In the genomic region with DNA sequence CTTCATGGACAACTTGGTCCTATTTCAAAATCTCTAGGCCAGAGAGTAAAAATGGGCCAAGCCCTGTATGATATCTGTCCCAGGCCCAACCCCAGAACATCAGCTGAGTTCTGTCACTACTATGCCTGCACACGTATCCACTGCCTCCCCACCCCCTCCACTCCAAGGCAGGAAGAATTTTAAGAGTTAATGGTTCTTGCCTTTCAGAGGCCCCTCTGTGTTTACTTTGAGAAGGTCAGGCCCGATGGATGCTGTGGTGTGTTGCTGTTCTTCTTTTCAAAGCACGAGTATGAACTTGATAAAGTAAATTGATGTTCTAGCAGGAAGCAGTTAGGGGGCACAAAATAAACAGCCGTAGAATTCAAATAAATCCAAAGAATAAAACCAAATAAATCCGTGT, we compare ENCODE assay signal across 16 mouse cellular contexts. TPM values are rescaled to one million over a fixed set of nuclear protein-coding genes. Genes with fewer than 3 reads are reported as not detected.
DNase-seq lines count a peak whose midpoint lies in the region; ATAC-seq and TF ChIP-seq lines count a peak whose summit lies in the region.
"Had no signal": no experiment of that assay in that cellular context is flagged by ENCODE, and none has a peak within 500 bp of the region (broad histone marks: within the 10 kb centered on the region; RNA-seq: fewer than 3 reads in every experiment).

No protein-coding gene starts in this region.

- no peak overlapping the region for H3K4me2 ChIP-seq in hindbrain, embryonic 16.5 days (ENCODE audit: low read length)
- no peak overlapping the region for H3K4me2 ChIP-seq in lung, postnatal 0 days (replicated peaks; ENCODE audit: low read depth, low read length)
- no peak overlapping the region for H3K4me2 ChIP-seq in embryonic facial prominence, embryonic 14.5 days (ENCODE audit: low read depth, low read length)
- no peak overlapping the region for H3K4me2 ChIP-seq in limb, embryonic 15.5 days
- H3K4me2 ChIP-seq: intestine, embryonic 15.5 days had no signal

- DNase-seq in hindbrain, embryonic 10.5 days (ENCODE audit: low spot score): no peak
- no peak for DNase-seq in lung, postnatal 0 days (ENCODE audit: low spot score)
- DNase-seq in lung, postnatal 25 days (ENCODE audit: low spot score): no peak
- no peak for DNase-seq in embryonic facial prominence, embryonic 14.5 days (ENCODE audit: low spot score)
- DNase-seq in spleen, postnatal 10 days (ENCODE audit: low spot score in 2 of 2): no peak
- no peak for DNase-seq in cerebellum, adult 8-10 months
- DNase-seq: adrenal gland, postnatal 25 days; cerebellum, postnatal 36 days; kidney, postnatal 10 days; lung, postnatal 14 days; right cerebral cortex, postnatal 14 days; thymus, postnatal 14 days had no signal

- no peaks in the 10 kb centered on the region for H3K9me3 ChIP-seq in hindbrain, embryonic 10.5 days
- H3K9me3 ChIP-seq in hindbrain, embryonic 16.5 days (ENCODE audit: control insufficient read depth, low read length): no peaks in the 10 kb centered on the region
- no peaks in the 10 kb centered on the region for H3K9me3 ChIP-seq in lung, postnatal 0 days (ENCODE audit: low read length)
- no peaks in the 10 kb centered on the region for H3K9me3 ChIP-seq in embryonic facial prominence, embryonic 14.5 days (ENCODE audit: control insufficient read depth, low read length)
- no peaks in the 10 kb centered on the region for H3K9me3 ChIP-seq in limb, embryonic 15.5 days
- H3K9me3 ChIP-seq: heart, embryonic 10.5 days; intestine, embryonic 15.5 days had no signal

- H3K9ac ChIP-seq in hindbrain, embryonic 16.5 days (ENCODE audit: low read depth, low read length): no peak overlapping the region
- H3K9ac ChIP-seq in lung, postnatal 0 days (replicated peaks; ENCODE audit: low read depth): no peak overlapping the region
- no peak overlapping the region for H3K9ac ChIP-seq in embryonic facial prominence, embryonic 14.5 days (ENCODE audit: low read depth, low read length)
- no peak overlapping the region; the same call in 1 of the 2 replicates for H3K9ac ChIP-seq in limb, embryonic 15.5 days
- H3K9ac ChIP-seq: intestine, embryonic 15.5 days had no signal

- H3K36me3 ChIP-seq in hindbrain, embryonic 10.5 days: peaks cover 41% of the 10 kb centered on the region
- H3K36me3 ChIP-seq in hindbrain, embryonic 16.5 days (ENCODE audit: control insufficient read depth, insufficient read depth, low read length): no peaks in the 10 kb centered on the region
- H3K36me3 ChIP-seq in lung, postnatal 0 days (ENCODE audit: insufficient read depth, low read length): 0 out of 2 replicates have a peak, but pooled peaks cover 1% of the 10 kb centered on the region
- peaks cover 33% of the 10 kb centered on the region for H3K36me3 ChIP-seq in embryonic facial prominence, embryonic 14.5 days (ENCODE audit: control insufficient read depth, insufficient read depth, low read length)
- H3K36me3 ChIP-seq in limb, embryonic 15.5 days: peaks cover 28% of the 10 kb centered on the region
- H3K36me3 ChIP-seq: intestine, embryonic 15.5 days had no signal

- H3K27ac ChIP-seq in hindbrain, embryonic 10.5 days: 0 out of 2 replicates have a peak overlapping the region, but pooled peaks have one; percentile 45
- no peak overlapping the region for H3K27ac ChIP-seq in hindbrain, embryonic 16.5 days (ENCODE audit: low read depth, low read length)
- H3K27ac ChIP-seq in lung, postnatal 0 days (ENCODE audit: low read length): no peak overlapping the region
- 0 out of 2 replicates have a peak overlapping the region, but pooled peaks have one; percentile 28 for H3K27ac ChIP-seq in embryonic facial prominence, embryonic 14.5 days (replicated peaks; ENCODE audit: low read depth, low read length)
- H3K27ac ChIP-seq in limb, embryonic 15.5 days: peak overlapping the region; percentile 30; the same call in 1 of the 2 replicates
- H3K27ac ChIP-seq: heart, embryonic 10.5 days; intestine, embryonic 15.5 days had no signal

- no peak for ATAC-seq in hindbrain, embryonic 16.5 days
- no peak for ATAC-seq in lung, postnatal 0 days
- 0 out of 2 replicates have a peak, but pooled peaks have one; percentile 2 for ATAC-seq in embryonic facial prominence, embryonic 14.5 days (ENCODE audit: low read depth)
- ATAC-seq in limb, embryonic 15.5 days (ENCODE audit: insufficient number of reproducible peaks, low FRiP score, low TSS enrichment, low read depth): no peak
- ATAC-seq: intestine, embryonic 15.5 days had no signal

- TF ChIP-seq CTCF in lung, postnatal 0 days (IDR thresholded peaks at IDR 0.05): no peak

- WGBS in hindbrain, embryonic 10.5 days: 54% methylated on average over 5 of the region's 5 CpGs
- WGBS in hindbrain, embryonic 16.5 days: 37% methylated on average over 5 of the region's 5 CpGs
- 12% methylated on average over 5 of the region's 5 CpGs for WGBS in lung, postnatal 0 days
- WGBS in embryonic facial prominence, embryonic 14.5 days: 17% methylated on average over 5 of the region's 5 CpGs
- 22% methylated on average over 5 of the region's 5 CpGs for WGBS in limb, embryonic 15.5 days

- peak; percentile 18; the same call in 1 of the 2 replicates for TF ChIP-seq EP300 in lung, postnatal 0 days (IDR thresholded peaks at IDR 0.05)

- H3K27me3 ChIP-seq in hindbrain, embryonic 10.5 days (ENCODE audit: insufficient read depth, poor library complexity, severe bottlenecking): no peaks in the 10 kb centered on the region
- no peaks in the 10 kb centered on the region for H3K27me3 ChIP-seq in hindbrain, embryonic 16.5 days (replicated peaks; ENCODE audit: control insufficient read depth, insufficient read depth, low read length)
- H3K27me3 ChIP-seq in lung, postnatal 0 days (replicated peaks; ENCODE audit: insufficient read depth, low read length): no peaks in the 10 kb centered on the region
- no peaks in the 10 kb centered on the region for H3K27me3 ChIP-seq in embryonic facial prominence, embryonic 14.5 days (replicated peaks; ENCODE audit: control insufficient read depth, insufficient read depth, low read length)
- H3K27me3 ChIP-seq in limb, embryonic 15.5 days: no peaks in the 10 kb centered on the region
- H3K27me3 ChIP-seq: intestine, embryonic 15.5 days had no signal

- no peak overlapping the region for H3K4me3 ChIP-seq in hindbrain, embryonic 10.5 days
- no peak overlapping the region for H3K4me3 ChIP-seq in hindbrain, embryonic 16.5 days (ENCODE audit: low read length)
- no peak overlapping the region for H3K4me3 ChIP-seq in lung, postnatal 0 days (ENCODE audit: low read depth, low read length)
- H3K4me3 ChIP-seq in embryonic facial prominence, embryonic 14.5 days (ENCODE audit: low read depth, low read length): no peak overlapping the region
- H3K4me3 ChIP-seq in limb, embryonic 15.5 days: no peak overlapping the region
- H3K4me3 ChIP-seq: heart, embryonic 10.5 days; intestine, embryonic 15.5 days had no signal

- H3K4me1 ChIP-seq in hindbrain, embryonic 10.5 days (replicated peaks): peaks cover 49% of the 10 kb centered on the region
- no peaks in the 10 kb centered on the region; the same call in none of the 2 replicates for H3K4me1 ChIP-seq in hindbrain, embryonic 16.5 days (ENCODE audit: control insufficient read depth, insufficient read depth, low read depth, low read length)
- H3K4me1 ChIP-seq in lung, postnatal 0 days (ENCODE audit: insufficient read depth, low read depth, low read length): peaks cover 20% of the 10 kb centered on the region; the same call in 1 of the 2 replicates
- H3K4me1 ChIP-seq in embryonic facial prominence, embryonic 14.5 days (ENCODE audit: control insufficient read depth, insufficient read depth, low read length): peaks cover 43% of the 10 kb centered on the region
- peaks cover 63% of the 10 kb centered on the region for H3K4me1 ChIP-seq in limb, embryonic 15.5 days

RNA-seq across cellular contexts. Expression of a gene that starts 35.5 kb away (rescaled TPM):
- polyA plus RNA-seq in hindbrain, embryonic 10.5 days (2016; fragmentation: Nextera tagmentation; extraction: Ambion mirVana): 63.4 and 63.8 TPM in 2 replicates
- polyA plus RNA-seq in hindbrain, embryonic 16.5 days (2015; fragmentation: Nextera tagmentation; extraction: Ambion mirVana): 114 and 122 TPM in 2 replicates
- polyA plus RNA-seq in lung, postnatal 0 days (2015; fragmentation: Nextera tagmentation; extraction: Ambion mirVana): 134 and 140 TPM in 2 replicates
- 107 and 123 TPM in 2 replicates for polyA plus RNA-seq in embryonic facial prominence, embryonic 14.5 days (2014; fragmentation: Nextera tagmentation; extraction: Ambion mirVana)
- 143 and 150 TPM in 2 replicates for polyA plus RNA-seq in limb, embryonic 15.5 days (2015; fragmentation: Nextera tagmentation; extraction: Ambion mirVana)

Comparison
In these comparisons a context has a peak if more than half of its experiments do, and no peak if none do; other contexts are left out.
1. H3K27ac ChIP-seq: peak in hindbrain, embryonic 10.5 days (single experiment), embryonic facial prominence, embryonic 14.5 days (single experiment) and limb, embryonic 15.5 days (single experiment); none in hindbrain, embryonic 16.5 days (single experiment) and lung, postnatal 0 days (single experiment).